Mouse (Mus musculus): ENCODE results near the gene Olfr25. TPM values are rescaled to one million over a fixed set of nuclear protein-coding genes. Genes with fewer than 3 reads are reported as not detected.

Gene Olfr25
- not detected in 2 replicates for polyA plus RNA-seq (2014; fragmentation: Nextera tagmentation; extraction: Ambion mirVana)

DNA sequence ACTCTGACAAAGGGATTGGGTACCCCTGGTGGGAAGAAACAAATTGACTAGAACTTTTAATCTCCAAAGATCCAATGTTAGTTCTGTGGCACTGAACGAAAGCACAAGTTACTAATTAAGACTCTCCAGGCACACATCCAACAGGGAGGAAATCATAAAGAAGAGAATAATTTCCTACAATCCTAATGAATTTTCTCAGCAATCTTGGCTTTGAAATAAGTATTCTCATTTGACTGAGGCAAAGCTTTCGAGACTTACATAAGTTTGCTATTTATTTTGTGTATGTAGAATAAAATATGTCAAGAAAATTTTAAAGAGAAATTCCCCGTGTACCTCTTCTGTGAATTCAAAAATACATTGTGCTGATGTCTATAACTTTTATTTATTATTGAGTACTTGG, at the start of gene Olfr25:
TSS of gene Olfr25 (plus strand) at position 301 of the 400 bp plus-strand sequence.
- H3K9ac ChIP-seq (ENCODE audit: low read length): no peak within 1 kb of the TSS
- DNase-seq (ENCODE audit: low spot score) (no peak), ATAC-seq (ENCODE audit: insufficient read depth, low FRiP score, low TSS enrichment) (no peak)
- H3K27ac ChIP-seq (ENCODE audit: low read depth, low read length): no peak within 1 kb of the TSS
- no peaks in the 10 kb centered on the region for H3K27me3 ChIP-seq (ENCODE audit: control insufficient read depth, insufficient read depth, low read length)
- no peak within 1 kb of the TSS for H3K4me3 ChIP-seq (ENCODE audit: low read depth, low read length)
- 80% methylated on average over 3 of the region's 3 CpGs for WGBS
- H3K36me3 ChIP-seq (ENCODE audit: control insufficient read depth, insufficient read depth, low read length): no peaks in the 10 kb centered on the region
- H3K4me2 ChIP-seq (ENCODE audit: low read depth): no peak within 1 kb of the TSS
- H3K9me3 ChIP-seq (ENCODE audit: control insufficient read depth, low read length): no peaks in the 10 kb centered on the region
- no peaks in the 10 kb centered on the region for H3K4me1 ChIP-seq (ENCODE audit: control insufficient read depth, insufficient read depth, low read length)

GRCm38 (mm10) chr9:38290807-38291206, 38.1 kb upstream of the Olfr25 start, which contains the start of gene Olfr896-ps1:
Olfr896-ps1 (plus strand) TSS chr9:38291107.
- H3K9me3 ChIP-seq (ENCODE audit: control insufficient read depth, low read length): no peaks in the 10 kb centered on the region
- H3K9ac ChIP-seq (ENCODE audit: low read length): no peak within 1 kb of the TSS
- H3K4me1 ChIP-seq (ENCODE audit: control insufficient read depth, insufficient read depth, low read length): no peaks in the 10 kb centered on the region
- ATAC-seq (ENCODE audit: insufficient read depth, low FRiP score, low TSS enrichment) (no peak), DNase-seq (ENCODE audit: low spot score) (no peak)
- no peaks in the 10 kb centered on the region for H3K36me3 ChIP-seq (ENCODE audit: control insufficient read depth, insufficient read depth, low read length)
- H3K4me3 ChIP-seq (ENCODE audit: low read depth, low read length): no peak within 1 kb of the TSS
- no peak within 1 kb of the TSS for H3K27ac ChIP-seq (ENCODE audit: low read depth, low read length)
- H3K4me2 ChIP-seq (ENCODE audit: low read depth): no peak within 1 kb of the TSS
- no peaks in the 10 kb centered on the region for H3K27me3 ChIP-seq (ENCODE audit: control insufficient read depth, insufficient read depth, low read length)
- WGBS: 81% methylated on average over 1 of the region's 1 CpGs

DNA sequence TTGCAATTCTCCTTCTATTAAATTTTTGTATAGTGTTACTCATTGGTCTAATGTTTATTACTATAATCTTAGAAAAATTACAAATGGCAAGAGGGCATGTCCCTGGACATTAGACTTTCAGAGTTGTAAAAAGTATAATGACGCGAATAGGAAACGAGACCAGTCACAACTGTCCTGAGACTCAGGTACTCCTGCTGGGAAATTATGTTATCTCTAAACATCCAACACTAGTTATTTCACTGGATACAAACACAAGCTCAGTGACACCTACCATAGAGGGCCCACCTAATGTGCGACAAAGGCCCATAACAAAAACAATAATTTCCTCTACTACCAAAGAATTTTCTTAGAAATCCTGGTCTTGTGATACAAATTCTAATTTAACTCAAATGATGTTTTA, 19.3 kb downstream of the Olfr25 start, which contains the start of gene Olfr898:
TSS of gene Olfr898 (plus strand) at position 301 of the 400 bp plus-strand sequence.
- H3K4me2 ChIP-seq (ENCODE audit: low read depth): no peak within 1 kb of the TSS
- no peak within 1 kb of the TSS for H3K27ac ChIP-seq (ENCODE audit: low read depth, low read length)
- no peak for ATAC-seq (ENCODE audit: insufficient read depth, low FRiP score, low TSS enrichment)
- no peak within 1 kb of the TSS for H3K4me3 ChIP-seq (ENCODE audit: low read depth, low read length)
- DNase-seq (ENCODE audit: low spot score): no peak
- 94% methylated on average over 4 of the region's 4 CpGs for WGBS
- no peaks in the 10 kb centered on the region for H3K36me3 ChIP-seq (ENCODE audit: control insufficient read depth, insufficient read depth, low read length)
- H3K9ac ChIP-seq (ENCODE audit: low read length): no peak within 1 kb of the TSS
- no peaks in the 10 kb centered on the region for H3K9me3 ChIP-seq (ENCODE audit: control insufficient read depth, low read length)
- H3K4me1 ChIP-seq (ENCODE audit: control insufficient read depth, insufficient read depth, low read length): no peaks in the 10 kb centered on the region
- H3K27me3 ChIP-seq (ENCODE audit: control insufficient read depth, insufficient read depth, low read length): no peaks in the 10 kb centered on the region

- H3K4me2 ChIP-seq (ENCODE audit: low read depth): no peak within 1 kb of the TSS
- DNase-seq (ENCODE audit: low spot score) (no peak), ATAC-seq (ENCODE audit: insufficient read depth, low FRiP score, low TSS enrichment) (no peak)
Observed at GRCm38 (mm10) chr9:38366596-38366995, 37.7 kb downstream of the Olfr25 start, which contains the start of gene Olfr250. Olfr250 (plus strand) TSS chr9:38366896.

DNA sequence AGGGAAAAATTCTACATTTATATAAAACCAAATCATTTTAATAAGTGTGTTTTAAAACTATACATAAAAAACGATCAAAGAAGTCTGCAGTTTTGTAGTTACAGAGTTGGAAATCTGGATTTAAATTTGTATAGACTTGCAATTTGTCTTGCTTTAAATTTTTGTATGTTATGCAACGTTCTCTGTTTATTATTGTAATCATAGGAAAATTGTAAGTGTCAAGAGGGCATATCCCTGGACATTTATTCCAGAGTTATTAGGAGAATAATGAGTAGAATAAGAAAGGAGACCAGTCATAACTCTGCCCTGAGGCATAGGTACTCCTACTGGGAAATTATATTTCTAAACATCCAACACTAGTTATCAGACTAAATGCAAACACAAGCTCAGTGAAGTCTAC, 47.9 kb downstream of the Olfr25 start, which contains the start of gene Olfr251:
TSS of gene Olfr251 (plus strand) at position 301 of the 400 bp plus-strand sequence.
- no peaks in the 10 kb centered on the region for H3K27me3 ChIP-seq (ENCODE audit: control insufficient read depth, insufficient read depth, low read length)
- WGBS: 70% methylated on average over 2 of the region's 2 CpGs
- no peaks in the 10 kb centered on the region for H3K9me3 ChIP-seq (ENCODE audit: control insufficient read depth, low read length)
- H3K4me3 ChIP-seq (ENCODE audit: low read depth, low read length): no peak within 1 kb of the TSS
- no peak within 1 kb of the TSS for H3K27ac ChIP-seq (ENCODE audit: low read depth, low read length)
- H3K4me1 ChIP-seq (ENCODE audit: control insufficient read depth, insufficient read depth, low read length): no peaks in the 10 kb centered on the region
- ATAC-seq (ENCODE audit: insufficient read depth, low FRiP score, low TSS enrichment) (no peak), DNase-seq (ENCODE audit: low spot score) (no peak)
- no peak within 1 kb of the TSS for H3K4me2 ChIP-seq (ENCODE audit: low read depth)
- H3K36me3 ChIP-seq (ENCODE audit: control insufficient read depth, insufficient read depth, low read length): no peaks in the 10 kb centered on the region
- H3K9ac ChIP-seq (ENCODE audit: low read length): no peak within 1 kb of the TSS

More at GRCm38 (mm10) chr9:38366596-38366995, 37.7 kb downstream of the Olfr25 start, which contains the start of gene Olfr250:
- Histone ChIP-seq H3K4me1 (ENCODE audit: control insufficient read depth, insufficient read depth, low read length) (no peaks in the 10 kb centered on the region), H3K9ac (ENCODE audit: low read length) (no peak within 1 kb of the TSS), H3K36me3 (ENCODE audit: control insufficient read depth, insufficient read depth, low read length) (no peaks in the 10 kb centered on the region), H3K27me3 (ENCODE audit: control insufficient read depth, insufficient read depth, low read length) (no peaks in the 10 kb centered on the region), H3K9me3 (ENCODE audit: control insufficient read depth, low read length) (no peaks in the 10 kb centered on the region), H3K4me3 (ENCODE audit: low read depth, low read length) (no peak within 1 kb of the TSS), H3K27ac (ENCODE audit: low read depth, low read length) (no peak within 1 kb of the TSS)
- WGBS: 91% methylated on average over 2 of the region's 2 CpGs

Other genes with a start within 250 kb of the Olfr25 start
- gene Olfr887, start 245.0 kb upstream of the Olfr25 start, polyA plus RNA-seq (2014; fragmentation: Nextera tagmentation; extraction: Ambion mirVana): not detected in 2 replicates
- gene Olfr888, start 220.9 kb upstream of the Olfr25 start, polyA plus RNA-seq (2014; fragmentation: Nextera tagmentation; extraction: Ambion mirVana): not detected in 2 replicates
- gene Olfr889, start 213.9 kb upstream of the Olfr25 start, polyA plus RNA-seq (2014; fragmentation: Nextera tagmentation; extraction: Ambion mirVana): 0.15 and 0.16 TPM in 2 replicates
- gene Olfr890, start 186.5 kb upstream of the Olfr25 start, polyA plus RNA-seq (2014; fragmentation: Nextera tagmentation; extraction: Ambion mirVana): not detected in 2 replicates
- gene Olfr891, start 148.2 kb upstream of the Olfr25 start, polyA plus RNA-seq (2014; fragmentation: Nextera tagmentation; extraction: Ambion mirVana): not detected in 2 replicates
- not detected in 2 replicates for gene Olfr893, start 120.7 kb upstream of the Olfr25 start, polyA plus RNA-seq (2014; fragmentation: Nextera tagmentation; extraction: Ambion mirVana)
- gene Olfr894, start 111.0 kb upstream of the Olfr25 start, polyA plus RNA-seq (2014; fragmentation: Nextera tagmentation; extraction: Ambion mirVana): not detected in 2 replicates
- not detected in 2 replicates for gene Olfr143, start 76.3 kb upstream of the Olfr25 start, polyA plus RNA-seq (2014; fragmentation: Nextera tagmentation; extraction: Ambion mirVana)
- gene Olfr895, start 61.2 kb upstream of the Olfr25 start, polyA plus RNA-seq (2014; fragmentation: Nextera tagmentation; extraction: Ambion mirVana): not detected in 2 replicates
- not detected in 2 replicates for gene Olfr896-ps1, start 38.0 kb upstream of the Olfr25 start, polyA plus RNA-seq (2014; fragmentation: Nextera tagmentation; extraction: Ambion mirVana)
- gene Olfr898, start 19.4 kb downstream of the Olfr25 start, polyA plus RNA-seq (2014; fragmentation: Nextera tagmentation; extraction: Ambion mirVana): not detected in 2 replicates
- not detected in 2 replicates for gene Olfr250, start 37.8 kb downstream of the Olfr25 start, polyA plus RNA-seq (2014; fragmentation: Nextera tagmentation; extraction: Ambion mirVana)
- gene Olfr251, start 48.0 kb downstream of the Olfr25 start, polyA plus RNA-seq (2014; fragmentation: Nextera tagmentation; extraction: Ambion mirVana): not detected in 2 replicates
- gene Olfr147, start 72.6 kb downstream of the Olfr25 start, polyA plus RNA-seq (2014; fragmentation: Nextera tagmentation; extraction: Ambion mirVana): not detected in 2 replicates
- gene Olfr901, start 100.4 kb downstream of the Olfr25 start, polyA plus RNA-seq (2014; fragmentation: Nextera tagmentation; extraction: Ambion mirVana): not detected in 2 replicates
- not detected in 2 replicates for gene Olfr902, start 118.6 kb downstream of the Olfr25 start, polyA plus RNA-seq (2014; fragmentation: Nextera tagmentation; extraction: Ambion mirVana)
- not detected in 2 replicates for gene Olfr904, start 134.1 kb downstream of the Olfr25 start, polyA plus RNA-seq (2014; fragmentation: Nextera tagmentation; extraction: Ambion mirVana)
- not detected in 2 replicates for gene Olfr905, start 142.0 kb downstream of the Olfr25 start, polyA plus RNA-seq (2014; fragmentation: Nextera tagmentation; extraction: Ambion mirVana)
- gene Olfr906, start 158.0 kb downstream of the Olfr25 start, polyA plus RNA-seq (2014; fragmentation: Nextera tagmentation; extraction: Ambion mirVana): not detected in 2 replicates
- gene Olfr907, start 166.7 kb downstream of the Olfr25 start, polyA plus RNA-seq (2014; fragmentation: Nextera tagmentation; extraction: Ambion mirVana): not detected in 2 replicates
- not detected in 2 replicates for gene Olfr911-ps1, start 192.5 kb downstream of the Olfr25 start, polyA plus RNA-seq (2014; fragmentation: Nextera tagmentation; extraction: Ambion mirVana)
- gene Olfr910, start 208.8 kb downstream of the Olfr25 start, polyA plus RNA-seq (2014; fragmentation: Nextera tagmentation; extraction: Ambion mirVana): not detected in 2 replicates